Mouse (Mus musculus) cerebellum, adult (tissue): ENCODE measurements around the gene Gm43738.

ENCODE experiments used
- ATAC-seq: cut with Nextera tagmentation; 2 replicates; pipeline ENCODE4 v1.9.2; 2017; ENCODE audit warnings: mild to moderate bottlenecking, moderate library complexity, mixed read lengths; ENCODE audit not compliant: insufficient number of reproducible peaks, low FRiP score, low TSS enrichment

Gene Gm43738

GRCm38 (mm10) chr3:89058361-89058760 is 42.5 kb downstream of the Gm43738 start:
- ATAC-seq: no peak

DNA sequence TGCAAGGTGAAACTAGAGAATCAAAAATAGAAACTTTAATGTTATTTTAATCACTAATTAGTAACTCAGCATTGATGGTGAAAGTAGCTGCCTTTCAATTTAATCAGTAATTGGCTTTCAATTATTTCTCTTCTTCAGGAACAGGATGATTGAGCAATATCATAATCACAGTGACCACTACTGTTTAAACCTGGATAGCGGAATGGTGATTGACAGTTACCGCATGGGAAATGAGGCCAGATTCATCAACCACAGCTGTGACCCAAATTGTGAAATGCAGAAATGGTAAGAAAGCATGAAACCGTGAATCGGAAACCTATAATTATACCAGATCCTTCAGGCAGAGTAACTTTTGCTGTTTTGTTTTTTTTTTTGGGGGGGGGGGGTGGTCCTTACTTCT is 57.5 kb downstream of the Gm43738 start:
- ATAC-seq: no peak
